Mouse (Mus musculus) heart, postnatal 25 days (tissue): ENCODE measurements at regions not wholly inside any gene's neighbourhood (a gene's known extent, or its start where the extent isn't known, plus 50 kb on each side); places are given as distances from the start of the nearest gene placed in this dataset.

Experiments
- DNase-seq: peaks from one replicate; pipeline ENCODE4 v3.0.0; 2022; ENCODE audit warnings: low spot score
- intact Hi-C: fragments of 180-260 bp; cut with DNase I; formaldehyde crosslinking; loops from one replicate; pipeline ENCODE4 v1.15.1; 2025

DNA sequence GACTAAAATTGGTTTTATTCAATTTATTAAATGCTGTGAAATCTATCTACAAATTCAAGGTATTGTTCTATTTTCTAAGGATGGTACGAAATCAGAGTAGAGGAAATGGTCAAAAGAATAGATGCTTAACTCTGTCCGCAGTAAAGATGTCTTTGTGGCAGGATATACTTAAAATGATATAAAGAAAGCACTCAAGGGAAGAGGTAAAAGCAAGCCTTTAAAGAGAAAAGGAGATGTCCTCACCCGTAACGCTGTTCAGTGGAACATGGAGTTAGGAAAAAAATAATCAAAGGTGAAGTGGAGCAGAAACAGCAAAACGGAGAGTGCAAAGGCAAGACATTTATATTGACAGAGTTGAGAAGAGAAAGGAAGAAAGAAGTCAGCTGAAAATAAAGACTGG, 226.0 kb upstream of the Robo2 start:
- no peak for DNase-seq
- intact Hi-C loops, result no loop called here

DNA sequence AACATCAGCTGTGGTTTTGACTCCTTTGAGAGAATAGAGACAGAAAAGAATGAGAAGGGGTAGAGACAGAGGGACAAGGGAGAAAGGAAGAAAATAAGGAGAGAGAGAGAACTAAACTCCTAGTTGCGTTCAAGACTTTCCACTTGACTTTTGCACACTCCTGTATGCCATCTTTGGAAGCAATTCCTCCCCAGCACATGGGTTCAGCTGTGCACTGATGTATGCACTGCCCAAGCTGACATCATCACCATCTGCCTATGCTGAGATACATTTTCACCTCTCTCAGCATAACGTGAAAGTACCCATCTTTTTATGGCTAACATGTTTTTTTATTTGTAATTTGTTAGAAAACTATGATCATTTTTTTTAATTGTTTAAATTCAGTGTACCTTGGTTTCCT, 214.2 kb upstream of the Robo2 start:
- intact Hi-C loops, result no loop called here
- DNase-seq, result no peak

DNA sequence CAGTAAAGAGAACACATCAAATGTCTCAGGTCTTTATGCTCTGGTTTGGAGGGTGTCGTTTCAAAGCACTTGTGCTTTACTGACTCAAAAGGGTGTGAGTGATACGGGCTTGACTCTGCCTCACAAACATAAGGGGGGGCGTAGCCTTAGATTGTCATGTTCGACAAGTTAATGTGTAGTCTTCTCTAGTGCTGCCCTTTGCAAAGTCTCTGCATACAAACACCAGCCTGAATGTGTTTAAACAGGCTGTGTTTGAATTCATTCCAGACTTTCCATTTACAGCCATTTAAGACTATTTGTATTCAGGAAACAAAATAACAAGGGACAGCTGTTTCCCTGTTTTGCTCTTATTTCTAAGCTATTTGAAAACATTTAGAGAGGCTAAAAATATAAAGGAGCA, 200.4 kb upstream of the Robo2 start:
- intact Hi-C loops, result no loop called here
- DNase-seq, result no peak

- DNase-seq, result no peak
- intact Hi-C loops, result no loop called here
These were observed 197.9 kb upstream of the Robo2 start for GRCm38 (mm10) chr16:74609564-74609963.

- intact Hi-C loops, result no loop called here
- DNase-seq, result no peak
These were observed 186.7 kb upstream of the Robo2 start for GRCm38 (mm10) chr16:74598361-74598760.

DNA sequence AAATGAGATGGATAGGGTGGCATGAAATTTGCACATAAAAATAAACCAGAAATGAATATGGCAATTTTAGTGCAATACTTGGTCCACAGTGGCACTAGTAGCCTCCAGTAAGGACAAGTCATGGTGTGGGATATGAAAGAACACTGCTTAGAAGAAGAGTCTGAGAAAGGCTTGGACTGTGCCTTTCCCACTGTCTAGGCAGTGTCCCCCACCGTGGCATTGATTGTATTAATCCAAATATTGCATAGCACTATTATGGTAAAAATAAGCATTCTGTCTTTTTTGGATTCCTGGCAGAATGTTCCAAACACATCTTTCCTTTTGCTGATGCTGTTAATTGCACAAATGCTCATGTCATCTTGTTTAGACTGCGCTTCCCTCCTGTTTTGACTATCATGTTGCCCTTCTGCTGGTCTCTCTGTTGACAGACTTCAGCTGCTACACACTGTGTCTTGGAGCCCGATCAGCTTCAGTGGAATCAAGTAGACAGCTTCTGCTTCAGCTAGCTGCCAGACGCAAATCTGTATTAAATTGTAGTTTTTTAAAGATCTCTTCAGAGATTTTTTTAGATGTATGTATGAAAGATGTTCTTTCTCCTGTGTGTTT, 186.2 kb upstream of the Robo2 start:
- no peak for DNase-seq

DNA sequence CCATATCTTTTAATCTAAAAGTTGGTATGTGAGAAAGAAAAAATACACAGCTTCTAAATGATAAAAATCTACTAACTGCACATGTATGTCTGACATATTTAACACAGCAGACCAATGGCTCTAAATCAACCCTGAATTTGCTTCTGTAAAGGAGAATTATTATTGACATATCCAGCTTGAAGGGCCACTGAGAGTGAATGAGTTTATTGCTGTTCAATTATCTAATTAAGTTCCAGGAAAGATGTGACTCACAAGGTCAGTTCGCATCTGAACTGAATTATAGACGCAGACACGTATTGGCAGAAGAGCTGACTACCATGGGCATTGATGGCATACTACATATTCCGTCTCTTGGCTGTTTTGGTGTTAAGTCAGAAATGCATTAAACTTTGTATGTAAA, 180.3 kb upstream of the Robo2 start:
- intact Hi-C loops, result no loop called here
- DNase-seq, result no peak

More for the DNA sequence above, 186.2 kb upstream of the Robo2 start:
- intact Hi-C loops, result no loop called here

DNA sequence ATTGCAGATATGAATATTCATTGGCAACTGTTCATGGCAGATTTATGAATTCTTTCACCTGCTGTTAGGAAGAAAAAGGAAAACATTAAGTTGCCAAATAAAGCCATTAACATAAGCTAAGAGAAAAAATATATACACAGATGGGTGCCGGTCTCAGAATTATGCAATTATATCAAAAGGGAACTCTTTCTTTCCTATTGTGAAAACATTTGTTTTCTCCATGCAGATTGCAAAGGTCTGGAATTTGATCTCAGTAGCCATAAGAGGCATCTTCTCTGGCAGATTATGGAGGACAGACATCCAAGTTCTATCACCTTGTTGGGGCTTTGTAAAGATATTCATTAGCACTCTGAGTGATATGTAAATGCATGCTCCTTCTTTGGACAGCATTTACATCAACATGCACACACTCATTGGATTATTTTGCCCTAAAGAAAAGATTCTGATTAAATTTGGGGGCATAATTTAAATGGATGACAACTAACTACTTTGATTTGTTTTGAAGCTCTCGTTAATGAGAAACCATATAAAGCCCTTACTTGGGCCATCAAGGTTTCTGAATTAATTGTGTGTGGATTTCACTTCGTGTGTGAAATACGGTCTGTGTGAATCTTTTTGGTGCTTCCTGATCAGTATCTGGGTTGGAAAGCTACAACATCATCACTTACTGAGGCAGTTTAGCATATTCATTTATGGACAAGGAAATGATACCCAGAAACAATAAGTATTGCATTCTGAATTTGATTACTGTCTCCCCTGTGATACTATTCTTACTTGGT, 171.2 kb upstream of the Robo2 start:
- intact Hi-C loops, result no loop called here

GRCm38 (mm10) chr16:74548374-74548773, 136.7 kb upstream of the Robo2 start:
- intact Hi-C loops, result no loop called here
- DNase-seq, result no peak

More for the DNA sequence above, 171.2 kb upstream of the Robo2 start:
- DNase-seq, result no peak

DNA sequence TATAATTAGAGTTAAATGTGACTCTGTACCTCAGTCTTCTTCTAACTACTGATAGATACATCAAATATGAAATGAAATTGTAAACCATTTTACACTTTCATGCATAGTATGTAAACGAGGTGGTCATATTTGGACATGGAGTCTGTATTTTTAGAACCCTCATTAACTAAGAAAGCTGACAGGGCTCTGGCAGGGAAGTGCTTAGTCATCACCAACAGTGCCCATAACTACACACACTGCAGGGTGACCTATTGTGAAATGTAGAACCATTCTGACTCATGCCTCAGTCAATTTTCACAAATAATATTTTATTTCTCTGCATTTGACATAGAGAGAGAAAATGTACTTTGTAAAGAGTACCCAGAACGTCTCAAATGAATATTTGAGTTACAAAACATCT, 118.9 kb upstream of the Robo2 start:
- DNase-seq, result no peak
- intact Hi-C loops, result no loop called here

DNA sequence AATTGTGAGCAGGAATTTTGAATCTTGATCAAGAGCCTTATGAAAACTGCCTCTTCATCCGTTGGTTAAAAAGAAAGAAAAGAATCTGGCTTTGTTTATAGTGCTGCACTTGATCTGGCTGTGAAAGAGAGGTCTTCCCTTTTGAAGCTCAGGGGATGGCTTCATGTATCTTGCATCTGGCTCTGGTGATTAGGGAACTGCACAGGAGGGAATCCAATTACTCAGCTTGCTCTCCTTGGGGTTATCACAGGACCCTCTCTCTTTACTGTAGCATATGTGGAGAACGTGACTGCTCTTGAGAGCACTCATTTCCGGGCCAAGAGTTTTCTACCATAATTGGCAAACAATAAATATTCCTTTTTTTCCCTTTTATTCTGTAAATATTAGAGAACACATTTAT, 116.6 kb upstream of the Robo2 start:
- intact Hi-C loops, result no loop called here
- no peak for DNase-seq

- no peak for DNase-seq
- intact Hi-C loops, result no loop called here
These were observed 114.9 kb upstream of the Robo2 start for GRCm38 (mm10) chr16:74526521-74526920.

DNA sequence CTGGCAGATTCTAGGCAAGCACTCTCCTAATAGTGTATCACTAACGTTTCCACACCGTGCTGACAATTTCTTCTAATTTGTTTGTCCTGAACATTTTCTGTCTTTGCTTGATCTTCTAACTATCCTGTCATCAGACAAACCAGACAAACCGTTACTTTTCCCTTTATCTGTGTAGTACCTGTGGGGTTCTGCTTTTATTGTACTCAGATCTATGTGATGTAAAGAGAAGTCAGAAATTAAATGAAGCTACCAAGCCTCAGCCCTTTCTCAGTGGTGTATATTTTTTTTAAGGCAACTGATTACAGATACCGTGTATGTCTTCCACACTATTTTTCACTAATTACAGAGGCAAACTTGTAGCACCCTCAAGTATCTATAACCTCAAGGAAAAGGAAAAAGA, 108.9 kb upstream of the Robo2 start:
- intact Hi-C loops, result no loop called here
- DNase-seq, result no peak

DNA sequence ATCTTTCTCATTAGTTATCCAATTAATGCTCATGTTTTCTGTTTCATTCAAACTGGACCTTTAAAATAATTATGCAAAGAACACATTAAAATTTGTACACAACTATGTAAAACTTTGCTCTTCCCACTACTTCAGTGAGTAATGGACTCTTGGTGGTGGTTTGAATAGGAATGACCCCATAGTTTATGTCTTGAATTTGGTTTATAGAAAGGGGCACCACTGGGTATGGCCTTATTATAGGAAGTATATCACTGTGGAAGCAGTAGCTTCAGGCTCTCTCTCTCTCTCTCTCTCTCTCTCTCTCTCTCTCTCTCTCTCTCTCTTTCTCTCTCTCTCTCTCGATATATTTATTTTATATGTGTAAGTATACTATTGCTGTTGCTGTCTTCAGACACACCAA, 106.3 kb upstream of the Robo2 start:
- intact Hi-C loops, result no loop called here
- DNase-seq, result no peak

DNA sequence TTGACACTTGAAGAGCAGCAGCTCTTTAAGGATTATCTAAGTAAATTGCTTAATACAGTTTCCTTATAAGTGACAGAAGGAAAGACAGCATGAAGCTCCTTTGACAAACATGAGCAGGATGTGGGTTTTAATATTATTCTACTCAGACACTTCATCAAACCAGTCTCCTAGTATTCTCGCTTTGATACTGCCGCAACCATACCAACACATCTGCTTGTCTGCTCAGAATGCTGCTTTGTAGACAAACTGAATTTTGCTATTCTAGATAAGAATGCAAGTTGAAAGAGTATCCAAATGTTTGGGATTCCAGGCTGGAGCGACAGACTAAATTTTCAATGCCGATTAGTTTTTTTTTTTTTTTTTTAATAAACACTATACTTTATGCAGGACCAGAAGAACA, 105.7 kb upstream of the Robo2 start:
- DNase-seq, result no peak
- intact Hi-C loops, result no loop called here

DNA sequence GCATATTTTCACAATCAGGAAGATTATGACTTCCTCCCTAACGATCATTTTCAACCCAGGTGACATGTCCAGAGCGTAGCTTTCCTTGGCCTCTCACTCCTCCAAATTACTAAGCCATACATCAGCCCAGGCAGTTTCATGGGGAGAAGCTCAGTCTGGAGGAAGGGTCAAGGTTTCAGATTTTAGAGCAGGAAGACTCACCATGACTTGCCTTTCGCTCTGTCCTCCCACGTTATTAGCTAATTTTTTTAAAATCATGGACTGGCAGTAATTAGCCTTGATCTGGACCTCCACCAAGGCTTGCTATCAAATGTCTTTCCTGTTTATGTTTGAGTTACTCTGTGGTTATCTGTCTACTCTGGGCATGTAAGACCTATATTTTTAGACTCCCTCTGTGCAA, 102.9 kb upstream of the Robo2 start:
- DNase-seq, result no peak
- intact Hi-C loops, result no loop called here

- DNase-seq, result no peak
- intact Hi-C loops, result no loop called here
These were observed 98.8 kb upstream of the Robo2 start for GRCm38 (mm10) chr16:74510383-74510782.

DNA sequence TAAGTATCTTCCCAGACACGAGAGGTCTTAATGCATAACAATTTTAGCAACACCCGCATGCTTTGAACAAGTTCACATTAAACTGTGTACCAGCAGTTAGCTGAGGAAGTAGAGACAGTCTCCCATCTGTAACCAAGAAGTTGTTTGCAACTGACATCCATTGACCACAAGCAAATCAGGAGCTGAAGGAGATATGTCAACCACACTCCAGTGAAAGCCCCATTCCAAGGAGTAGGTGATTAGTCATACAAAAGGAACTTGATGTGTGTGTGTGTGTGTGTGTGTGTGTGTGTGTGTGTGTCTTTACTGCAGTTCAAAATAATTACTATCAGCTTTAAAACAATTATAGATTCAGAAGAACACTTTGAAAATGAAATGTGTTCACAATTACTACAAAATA, 97.9 kb upstream of the Robo2 start:
- intact Hi-C loops, result no loop called here
- DNase-seq, result no peak

DNA sequence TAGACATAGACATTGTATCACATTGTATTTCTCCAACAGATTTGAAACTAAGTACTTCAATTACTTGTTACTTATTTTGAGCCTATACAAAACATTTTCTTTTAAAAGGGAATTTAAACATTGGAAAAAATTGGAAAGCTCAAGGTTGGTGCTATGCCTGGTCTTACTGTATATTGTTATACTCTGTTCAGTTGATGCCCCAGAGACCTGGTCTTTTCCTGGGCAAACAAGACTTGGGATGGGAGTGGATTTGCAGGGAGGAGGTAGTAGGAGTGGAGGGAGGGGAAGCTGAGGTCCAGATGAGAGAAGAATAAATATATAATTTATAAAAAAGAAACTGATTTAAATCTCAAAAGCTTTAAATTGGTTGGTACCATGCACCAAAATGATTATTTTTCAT, 95.1 kb upstream of the Robo2 start:
- DNase-seq, result no peak
- intact Hi-C loops, result no loop called here

- DNase-seq, result no peak
- intact Hi-C loops, result no loop called here
These were observed 94.6 kb upstream of the Robo2 start for GRCm38 (mm10) chr16:74506173-74506709.

DNA sequence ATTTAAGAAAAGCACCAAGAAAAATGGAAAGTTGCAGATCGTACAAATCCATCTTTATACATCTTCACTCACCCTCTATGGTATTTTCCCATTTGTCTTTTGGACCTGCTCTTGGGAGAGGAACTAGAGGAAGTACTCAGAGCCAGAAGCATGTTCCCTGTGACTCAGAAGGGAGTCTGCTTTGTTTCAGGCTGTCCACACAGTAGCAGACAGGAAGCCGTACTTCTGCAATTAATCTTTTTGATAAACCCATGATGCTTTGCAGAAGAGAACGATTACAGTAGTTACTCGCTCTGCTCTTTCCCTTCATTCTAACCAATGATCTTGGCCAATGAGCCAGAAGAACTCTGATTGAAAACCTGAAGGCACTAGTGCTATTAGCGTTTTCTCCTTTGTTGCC, 92.8 kb upstream of the Robo2 start:
- no peak for DNase-seq
- intact Hi-C loops, result no loop called here

GRCm38 (mm10) chr16:74500687-74501086, 89.1 kb upstream of the Robo2 start:
- no peak for DNase-seq
- intact Hi-C loops, result no loop called here
